Mouse (Mus musculus): ENCODE measurements around the gene Plekhs1.

GRCm38 (mm10) chr19:56489601-56490000, 28.2 kb downstream of the Plekhs1 start:
- no peak for TF ChIP-seq CTCF (IDR thresholded peaks at IDR 0.05; ENCODE audit: low read depth, low read length)
- TF ChIP-seq GATA2 (IDR thresholded peaks at IDR 0.05; ENCODE audit: borderline replicate concordance, low read depth, low read length), result no peak
